Mouse (Mus musculus) neutrophil, adult 59 days (primary cell): ENCODE results near the gene Taf5l. TPM values are rescaled to one million over a fixed set of nuclear protein-coding genes. Genes with fewer than 3 reads are reported as not detected.

Experiments
- total RNA-seq, 2 experiments: library from RNA; stranded (reverse); gene quantifications; 1 replicate in 1 of 2; 2 replicates in 1 of 2; pipeline ENCODE4 v1.2.4; 2023

Taf5l gene
- 10 to 100 TPM; 15.3 to 15.7 TPM for total RNA-seq

GRCm38 (mm10) chr8:124021237-124022227 lies at the start of gene Taf5l, which contains the start of gene Urb2:
TSS of gene Taf5l (minus strand) at chr8:124021397.
TSS of gene Urb2 (plus strand) at chr8:124021508.

GRCm38 (mm10) chr8:123982826-123983400 lies 38.3 kb downstream of the Taf5l start, which contains the start of gene Abcb10:
TSS of gene Abcb10 (minus strand) at chr8:123983122.

GRCm38 (mm10) chr8:123948942-123949685 lies 72.1 kb downstream of the Taf5l start, which contains the start of gene Nup133:
TSS of gene Nup133 (minus strand) at chr8:123949265.

Other genes with a start within 250 kb of the Taf5l start
- gene Rab4a, start 215.4 kb downstream of the Taf5l start, total RNA-seq: under 1 TPM in 1 of 2 experiments, not detected in 1; 0.71 TPM
- gene Ccsap, start 161.2 kb downstream of the Taf5l start, total RNA-seq: 1 to 10 TPM; 5.4 to 5.8 TPM
- gene Acta1, start 126.6 kb downstream of the Taf5l start, total RNA-seq: 1 to 10 TPM; 1.7 to 2.7 TPM
- 10 to 100 TPM; 16.5 to 19.6 TPM for gene Nup133, start 72.1 kb downstream of the Taf5l start, total RNA-seq
- 10 to 100 TPM; 10.3 to 19.7 TPM for gene Abcb10, start 38.3 kb downstream of the Taf5l start, total RNA-seq
- gene Urb2, start 111 bp upstream of the Taf5l start, total RNA-seq: 1 to 10 TPM; 6.1 to 6.5 TPM
- 10 to 100 TPM; 13.8 to 15.4 TPM for gene Galnt2, start 210.0 kb upstream of the Taf5l start, total RNA-seq